Mouse (Mus musculus) thymus, adult 2 months (tissue): ENCODE measurements around the gene Gpr37l1.

Experiments
- CTCF ChIP-seq: fragments of 200-500 bp; IDR thresholded peaks from 2 replicates; pipeline ENCODE4 v1.5.1; 2012; ENCODE audit warnings: mild to moderate bottlenecking, control low read depth, low read length, moderate library complexity, borderline replicate concordance; ENCODE audit not compliant: control insufficient read depth, poor library complexity, insufficient read depth; ENCODE audit errors: extremely low read depth
- POLR2A ChIP-seq: fragments of 200-500 bp; IDR thresholded peaks from 2 replicates; pipeline ENCODE4 v1.6.1; 2012; ENCODE audit warnings: mild to moderate bottlenecking, low read length, control low read depth, moderate library complexity; ENCODE audit not compliant: control insufficient read depth, poor library complexity, insufficient read depth; ENCODE audit errors: extremely low read depth

DNA sequence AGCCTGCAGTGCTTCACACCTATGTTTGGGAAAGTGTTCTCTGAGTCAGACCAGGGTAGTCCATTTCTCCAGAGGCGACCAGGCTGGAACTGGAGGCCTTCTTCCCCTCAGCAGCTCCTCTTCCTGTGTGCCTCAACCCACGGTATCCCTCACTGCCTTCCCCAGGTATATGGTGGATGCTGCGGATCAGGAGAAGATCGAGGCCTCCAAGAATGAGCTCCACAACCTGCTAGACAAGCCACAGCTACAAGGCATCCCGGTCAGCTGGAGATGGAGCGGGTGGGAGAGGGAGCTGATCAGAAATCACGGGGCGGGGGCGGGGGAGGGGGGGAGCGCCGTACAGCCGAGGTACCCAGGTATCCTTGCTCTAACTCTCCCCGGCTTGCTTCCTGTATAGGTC is 13.5 kb downstream of the Gpr37l1 start:
- TF ChIP-seq POLR2A (no peak), CTCF (no peak)
